Mouse (Mus musculus) embryonic facial prominence, embryonic 12.5 days (tissue): ENCODE measurements around the gene Fcho2. TPM values are rescaled to one million over a fixed set of nuclear protein-coding genes. Genes with fewer than 3 reads are reported as not detected.
A peak's percentile ranks its signal among the peaks of the same experiment; 100 is the strongest.
"Not testable (repeated sequence)": the region's sequence is repeated elsewhere in the genome, so short reads cannot be mapped to it uniquely, and the experiment has no call there.

Source experiments
- ATAC-seq: fragments of 200-750 bp; cut with Nextera tagmentation; 2 replicates; pipeline ENCODE4 v1.8.0; 2017; ENCODE audit not compliant: insufficient number of reproducible peaks, insufficient read depth, low FRiP score, low TSS enrichment
- H3K27ac ChIP-seq: fragments of 300-500 bp; sonication (generic); 2 replicates; pipeline ENCODE4 v1.5.1; 2016; ENCODE audit warnings: mild to moderate bottlenecking
- H3K27me3 ChIP-seq: fragments of 300-500 bp; sonication (generic); 2 replicates; pipeline ENCODE4 v1.6.1; 2016; ENCODE audit warnings: mild to moderate bottlenecking, moderate library complexity
- H3K36me3 ChIP-seq: fragments of 300-500 bp; sonication (generic); 2 replicates; pipeline ENCODE4 v1.6.1; 2016; ENCODE audit warnings: mild to moderate bottlenecking
- H3K4me1 ChIP-seq: fragments of 300-500 bp; sonication (generic); 2 replicates; pipeline ENCODE4 v1.6.1; 2016
- H3K4me2 ChIP-seq: fragments of 300-500 bp; sonication (generic); replicated peaks from 2 replicates; pipeline ENCODE4 v1.6.1; 2016; ENCODE audit warnings: mild to moderate bottlenecking, moderate library complexity
- H3K4me3 ChIP-seq: fragments of 300-500 bp; sonication (generic); 2 replicates; pipeline ENCODE4 v1.5.1; 2016; ENCODE audit warnings: mild to moderate bottlenecking
- H3K9ac ChIP-seq: fragments of 300-500 bp; sonication (generic); 2 replicates; pipeline ENCODE4 v1.6.1; 2016; ENCODE audit warnings: mild to moderate bottlenecking, moderate library complexity
- H3K9me3 ChIP-seq: fragments of 300-500 bp; sonication (generic); 2 replicates; pipeline ENCODE4 v1.6.1; 2016; ENCODE audit warnings: mild to moderate bottlenecking, moderate library complexity
- WGBS: fragments of 180-500 bp; shearing (Covaris S2); methylation state at CpG from one replicate; pipeline ENCODE4 v1.1.7; 2016; 5-methylcytosine and 5-hydroxymethylcytosine counted together
- polyA plus RNA-seq: library from polyadenylated mRNA; unstranded; fragments of >200 nt; fragmentation: Nextera tagmentation; extraction: Ambion mirVana; gene quantifications from 2 replicates; pipeline ENCODE4 v1.2.1, GENCODE M21; 2016

The Fcho2 gene
- polyA plus RNA-seq, 1 experiment from 2014 or later, result 51.5 TPM

- Histone ChIP-seq H3K36me3 (no peaks in the 10 kb centered on the region), H3K27ac (no peak overlapping the region), H3K9ac (no peak overlapping the region), H3K4me1 (peaks cover 3% of the 10 kb centered on the region), H3K9me3 (no peaks in the 10 kb centered on the region), H3K4me3 (no peak overlapping the region), H3K27me3 (no peaks in the 10 kb centered on the region), H3K4me2 (no peak overlapping the region)
- no peak for ATAC-seq
- WGBS, result 68% methylated on average over 4 of the region's 4 CpGs
Measured at GRCm38 (mm10) chr13:98818205-98818604, 3.0 kb upstream of the Fcho2 start.

- Histone ChIP-seq H3K9me3 (no peaks in the 10 kb centered on the region), H3K4me2 (no peak overlapping the region), H3K9ac (no peak overlapping the region), H3K4me3 (no peak overlapping the region), H3K27me3 (no peaks in the 10 kb centered on the region), H3K27ac (no peak overlapping the region), H3K36me3 (no peaks in the 10 kb centered on the region), H3K4me1 (peaks cover 3% of the 10 kb centered on the region)
- WGBS, result 58% methylated on average over 4 of the region's 4 CpGs
- ATAC-seq, result no peak
Measured at GRCm38 (mm10) chr13:98817766-98818165, 2.5 kb upstream of the Fcho2 start.

- H3K4me1 ChIP-seq, H3K4me2 ChIP-seq, H3K27ac ChIP-seq, H3K9ac ChIP-seq, ATAC-seq, H3K9me3 ChIP-seq, H3K27me3 ChIP-seq, H3K36me3 ChIP-seq, H3K4me3 ChIP-seq: not testable (repeated sequence)
- WGBS, result 77% methylated on average over 4 of the region's 4 CpGs
Measured at GRCm38 (mm10) chr13:98816981-98817660, 1.9 kb upstream of the Fcho2 start.

- Histone ChIP-seq H3K4me3 (no peak overlapping the region), H3K36me3 (no peaks in the 10 kb centered on the region), H3K4me2 (no peak overlapping the region), H3K9me3 (no peaks in the 10 kb centered on the region), H3K9ac (no peak overlapping the region), H3K4me1 (peaks cover 8% of the 10 kb centered on the region), H3K27ac (no peak overlapping the region), H3K27me3 (no peaks in the 10 kb centered on the region)
- WGBS, result 87% methylated on average over 9 of the region's 9 CpGs
- ATAC-seq, result no peak
Measured at GRCm38 (mm10) chr13:98816571-98816970, 1.3 kb upstream of the Fcho2 start.

- ATAC-seq, result peak; percentile 47
- Histone ChIP-seq H3K4me2 (peak overlapping the region; percentile 57), H3K36me3 (no peaks in the 10 kb centered on the region), H3K4me3 (peak overlapping the region; percentile 94), H3K27me3 (no peaks in the 10 kb centered on the region), H3K4me1 (peaks cover 11% of the 10 kb centered on the region), H3K27ac (peak overlapping the region; percentile 97), H3K9me3 (no peaks in the 10 kb centered on the region), H3K9ac (peak overlapping the region; percentile 99)
- WGBS, result under 1% methylated on average over 73 of the region's 81 CpGs
Measured at GRCm38 (mm10) chr13:98814275-98815040, 791 bp downstream of the Fcho2 start.

GRCm38 (mm10) chr13:98813596-98814274 lies 1.5 kb downstream of the Fcho2 start:
- H3K27ac ChIP-seq, result peak overlapping the region; percentile 97; the same call in 1 of the 2 replicates
- H3K9ac ChIP-seq, result peak overlapping the region; percentile 99; the same call in 1 of the 2 replicates
- peak overlapping the region; percentile 57 for H3K4me2 ChIP-seq
- no peaks in the 10 kb centered on the region for H3K36me3 ChIP-seq
- H3K4me3 ChIP-seq, result peak overlapping the region; percentile 94
- no peaks in the 10 kb centered on the region for H3K27me3 ChIP-seq
- ATAC-seq, result no peak
- H3K9me3 ChIP-seq, result no peaks in the 10 kb centered on the region
- peaks cover 11% of the 10 kb centered on the region for H3K4me1 ChIP-seq
- WGBS, result 31% methylated on average over 12 of the region's 12 CpGs

GRCm38 (mm10) chr13:98813167-98813566 lies 2.1 kb downstream of the Fcho2 start:
- Histone ChIP-seq H3K27me3 (no peaks in the 10 kb centered on the region), H3K4me3 (no peak overlapping the region), H3K27ac (no peak overlapping the region), H3K9me3 (no peaks in the 10 kb centered on the region), H3K36me3 (no peaks in the 10 kb centered on the region), H3K9ac (no peak overlapping the region), H3K4me1 (peaks cover 11% of the 10 kb centered on the region), H3K4me2 (peak overlapping the region; percentile 57)
- no peak for ATAC-seq
- WGBS, result 72% methylated on average over 2 of the region's 2 CpGs

- H3K9ac ChIP-seq, result no peak overlapping the region
- no peak overlapping the region for H3K4me2 ChIP-seq
- ATAC-seq, result no peak
- 63% methylated on average over 4 of the region's 4 CpGs for WGBS
- H3K4me3 ChIP-seq, result no peak overlapping the region
- H3K36me3 ChIP-seq, result no peaks in the 10 kb centered on the region
- H3K9me3 ChIP-seq, result no peaks in the 10 kb centered on the region
- peaks cover 11% of the 10 kb centered on the region for H3K4me1 ChIP-seq
- H3K27me3 ChIP-seq, result no peaks in the 10 kb centered on the region
- H3K27ac ChIP-seq, result no peak overlapping the region
Measured at GRCm38 (mm10) chr13:98812285-98812684, 3.0 kb downstream of the Fcho2 start.

- no peak for ATAC-seq
- H3K27ac ChIP-seq, result no peak overlapping the region
- H3K36me3 ChIP-seq, result peaks cover under 1% of the 10 kb centered on the region; the same call in 1 of the 2 replicates
- no peaks in the 10 kb centered on the region for H3K9me3 ChIP-seq
- no peak overlapping the region for H3K4me3 ChIP-seq
- peaks cover 11% of the 10 kb centered on the region for H3K4me1 ChIP-seq
- WGBS, result 59% methylated on average over 6 of the region's 6 CpGs
- no peak overlapping the region for H3K9ac ChIP-seq
- H3K4me2 ChIP-seq, result no peak overlapping the region
- no peaks in the 10 kb centered on the region for H3K27me3 ChIP-seq
Measured at GRCm38 (mm10) chr13:98810143-98810542, 5.1 kb downstream of the Fcho2 start.

- H3K27me3 ChIP-seq, result no peaks in the 10 kb centered on the region
- peaks cover 11% of the 10 kb centered on the region for H3K4me1 ChIP-seq
- peaks cover 8% of the 10 kb centered on the region; the same call in 1 of the 2 replicates for H3K36me3 ChIP-seq
- no peak overlapping the region for H3K4me2 ChIP-seq
- ATAC-seq, result no peak
- no peaks in the 10 kb centered on the region for H3K9me3 ChIP-seq
- no peak overlapping the region for H3K4me3 ChIP-seq
- 97% methylated on average over 1 of the region's 1 CpGs for WGBS
- H3K27ac ChIP-seq, result no peak overlapping the region
- no peak overlapping the region for H3K9ac ChIP-seq
Measured at GRCm38 (mm10) chr13:98809087-98809486, 6.2 kb downstream of the Fcho2 start.

GRCm38 (mm10) chr13:98804480-98804879 lies 10.8 kb downstream of the Fcho2 start:
- 97% methylated on average over 1 of the region's 1 CpGs for WGBS
- Histone ChIP-seq H3K36me3 (peaks cover 39% of the 10 kb centered on the region), H3K9ac (no peak overlapping the region), H3K4me3 (no peak overlapping the region), H3K4me2 (no peak overlapping the region), H3K27ac (no peak overlapping the region), H3K27me3 (no peaks in the 10 kb centered on the region), H3K4me1 (no peaks in the 10 kb centered on the region), H3K9me3 (peaks cover 6% of the 10 kb centered on the region; the same call in 1 of the 2 replicates)
- ATAC-seq, result no peak
